Mouse (Mus musculus): Measurements from ENCODE around the gene Sult1c2. TPM values are rescaled to one million over a fixed set of nuclear protein-coding genes. Genes with fewer than 3 reads are reported as not detected.
"Not testable (repeated sequence)": the region's sequence is repeated elsewhere in the genome, so short reads cannot be mapped to it uniquely, and the experiment has no call there.

Sult1c2 gene
- polyA plus RNA-seq (2014; fragmentation: Nextera tagmentation; extraction: Ambion mirVana): not detected in 2 replicates

DNA sequence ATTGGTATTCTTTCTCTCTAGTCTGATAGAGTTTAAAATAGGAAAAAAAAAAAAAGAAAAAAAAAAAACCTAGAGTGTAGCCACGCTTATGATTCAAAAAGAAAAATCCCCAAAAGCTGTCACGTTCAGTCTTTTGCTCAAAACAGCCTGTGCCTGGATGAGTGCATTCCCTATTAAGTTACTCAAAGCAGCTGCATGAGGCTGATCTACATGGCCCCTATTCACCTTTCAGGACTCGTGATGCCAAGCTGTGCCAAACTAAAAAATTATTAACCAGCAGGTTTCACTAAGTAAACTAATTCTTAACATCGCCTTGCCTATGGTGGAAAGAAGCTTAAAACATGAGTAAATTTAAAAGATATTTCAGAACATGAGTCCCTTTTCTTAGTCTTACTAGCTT lies at the start of gene Sult1c2:
Gene Sult1c2, minus strand, starts transcription at position 134 of the 400 bp plus-strand sequence.
- Histone ChIP-seq H3K27ac (replicated peaks; ENCODE audit: low read depth, low read length) (no peak within 1 kb of the TSS), H3K36me3 (ENCODE audit: control insufficient read depth, insufficient read depth, low read length) (no peaks in the 10 kb centered on the region), H3K4me2 (ENCODE audit: low read depth, severe bottlenecking) (no peak within 1 kb of the TSS), H3K9me3 (ENCODE audit: control insufficient read depth, low read length) (no peaks in the 10 kb centered on the region), H3K9ac (ENCODE audit: low read length) (no peak within 1 kb of the TSS), H3K4me3 (ENCODE audit: low read depth, low read length) (no peak within 1 kb of the TSS), H3K4me1 (ENCODE audit: control insufficient read depth, insufficient read depth, low read length) (no peaks in the 10 kb centered on the region), H3K27me3 (ENCODE audit: control insufficient read depth, insufficient read depth, low read length) (no peaks in the 10 kb centered on the region)
- WGBS: 84% methylated on average over 4 of the region's 4 CpGs
- no peak for DNase-seq (ENCODE audit: low spot score)
- no peak for ATAC-seq (ENCODE audit: insufficient number of reproducible peaks, low FRiP score, low TSS enrichment, low read depth)

- H3K27me3 ChIP-seq (ENCODE audit: control insufficient read depth, insufficient read depth, low read length); DNase-seq (ENCODE audit: low spot score); H3K4me3 ChIP-seq (ENCODE audit: low read depth, low read length); ATAC-seq (ENCODE audit: insufficient number of reproducible peaks, low FRiP score, low TSS enrichment, low read depth); H3K9me3 ChIP-seq (ENCODE audit: control insufficient read depth, low read length); H3K9ac ChIP-seq (ENCODE audit: low read length); H3K4me2 ChIP-seq (ENCODE audit: low read depth, severe bottlenecking); H3K36me3 ChIP-seq (ENCODE audit: control insufficient read depth, insufficient read depth, low read length); H3K4me1 ChIP-seq (ENCODE audit: control insufficient read depth, insufficient read depth, low read length); H3K27ac ChIP-seq (replicated peaks; ENCODE audit: low read depth, low read length): not testable (repeated sequence)
- WGBS: 89% methylated on average over 7 of the region's 7 CpGs
Observed at GRCm38 (mm10) chr17:53879006-53879675, 33.0 kb upstream of the Sult1c2 start.

DNA sequence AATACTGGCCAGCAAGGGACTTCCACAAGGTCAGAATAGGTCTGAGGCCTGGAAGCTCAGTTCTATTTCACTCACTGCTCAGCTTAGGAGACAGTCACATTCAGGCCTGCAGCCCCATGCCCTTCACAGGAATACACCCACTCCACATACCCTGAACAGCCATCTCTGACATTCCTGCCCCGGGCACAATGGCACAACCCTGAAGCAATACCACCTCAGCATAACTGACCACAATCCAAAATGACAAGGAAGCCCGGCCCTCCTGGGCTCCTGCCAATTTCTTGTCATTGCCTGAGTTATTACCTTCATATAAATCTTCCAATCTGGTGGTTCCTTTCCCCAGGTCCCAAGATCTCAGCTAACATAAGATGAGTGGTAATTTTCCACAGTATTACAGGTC lies 28.3 kb upstream of the Sult1c2 start:
- 90% methylated on average over 2 of the region's 2 CpGs for WGBS
- no peak overlapping the region for H3K9ac ChIP-seq (ENCODE audit: low read length)
- H3K4me2 ChIP-seq (ENCODE audit: low read depth, severe bottlenecking): no peak overlapping the region
- no peak overlapping the region for H3K4me3 ChIP-seq (ENCODE audit: low read depth, low read length)
- ATAC-seq (ENCODE audit: insufficient number of reproducible peaks, low FRiP score, low TSS enrichment, low read depth) (no peak), DNase-seq (ENCODE audit: low spot score) (no peak)
- H3K27me3 ChIP-seq (ENCODE audit: control insufficient read depth, insufficient read depth, low read length): no peaks in the 10 kb centered on the region
- no peaks in the 10 kb centered on the region for H3K36me3 ChIP-seq (ENCODE audit: control insufficient read depth, insufficient read depth, low read length)
- no peak overlapping the region for H3K27ac ChIP-seq (replicated peaks; ENCODE audit: low read depth, low read length)
- no peaks in the 10 kb centered on the region; the same call in 1 of the 2 replicates for H3K9me3 ChIP-seq (ENCODE audit: control insufficient read depth, low read length)
- H3K4me1 ChIP-seq (ENCODE audit: control insufficient read depth, insufficient read depth, low read length): no peaks in the 10 kb centered on the region

DNA sequence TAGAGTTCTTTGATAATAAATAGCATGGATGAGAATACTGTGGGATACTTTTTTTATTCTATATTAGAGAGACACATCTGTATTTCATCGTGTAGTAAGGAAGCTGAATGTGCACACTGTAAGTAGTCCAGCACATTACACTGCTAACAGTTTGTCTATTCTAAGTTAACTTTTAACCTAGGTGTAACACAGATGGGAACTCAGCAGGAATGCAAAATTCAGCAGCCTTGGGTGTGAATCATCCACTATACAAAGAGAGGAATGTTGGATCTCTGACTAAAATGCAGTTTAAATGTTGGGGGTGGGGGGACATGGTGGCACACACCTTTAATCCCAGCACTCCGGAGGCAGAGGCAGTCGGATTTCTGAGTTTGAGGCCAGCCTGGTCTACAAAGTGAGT lies 26.1 kb upstream of the Sult1c2 start:
- Histone ChIP-seq H3K4me3 (ENCODE audit: low read depth, low read length) (no peak overlapping the region), H3K27ac (replicated peaks; ENCODE audit: low read depth, low read length) (no peak overlapping the region)

GRCm38 (mm10) chr17:53869931-53870330 lies 23.8 kb upstream of the Sult1c2 start:
- no peak overlapping the region for H3K9ac ChIP-seq (ENCODE audit: low read length)
- no peak overlapping the region for H3K4me3 ChIP-seq (ENCODE audit: low read depth, low read length)
- DNase-seq (ENCODE audit: low spot score) (no peak), ATAC-seq (ENCODE audit: insufficient number of reproducible peaks, low FRiP score, low TSS enrichment, low read depth) (no peak)
- no peak overlapping the region for H3K27ac ChIP-seq (replicated peaks; ENCODE audit: low read depth, low read length)
- no peaks in the 10 kb centered on the region for H3K27me3 ChIP-seq (ENCODE audit: control insufficient read depth, insufficient read depth, low read length)
- H3K4me1 ChIP-seq (ENCODE audit: control insufficient read depth, insufficient read depth, low read length): no peaks in the 10 kb centered on the region
- no peak overlapping the region for H3K4me2 ChIP-seq (ENCODE audit: low read depth, severe bottlenecking)
- no peaks in the 10 kb centered on the region for H3K9me3 ChIP-seq (ENCODE audit: control insufficient read depth, low read length)
- H3K36me3 ChIP-seq (ENCODE audit: control insufficient read depth, insufficient read depth, low read length): no peaks in the 10 kb centered on the region

More for the DNA sequence above, 26.1 kb upstream of the Sult1c2 start:
- H3K9ac ChIP-seq (ENCODE audit: low read length): no peak overlapping the region
- no peak overlapping the region for H3K4me2 ChIP-seq (ENCODE audit: low read depth, severe bottlenecking)
- ATAC-seq (ENCODE audit: insufficient number of reproducible peaks, low FRiP score, low TSS enrichment, low read depth): no peak
- no peaks in the 10 kb centered on the region for H3K4me1 ChIP-seq (ENCODE audit: control insufficient read depth, insufficient read depth, low read length)
- no peaks in the 10 kb centered on the region for H3K36me3 ChIP-seq (ENCODE audit: control insufficient read depth, insufficient read depth, low read length)
- 83% methylated on average over 3 of the region's 3 CpGs for WGBS
- H3K9me3 ChIP-seq (ENCODE audit: control insufficient read depth, low read length): no peaks in the 10 kb centered on the region
- no peaks in the 10 kb centered on the region for H3K27me3 ChIP-seq (ENCODE audit: control insufficient read depth, insufficient read depth, low read length)
- no peak for DNase-seq (ENCODE audit: low spot score)

DNA sequence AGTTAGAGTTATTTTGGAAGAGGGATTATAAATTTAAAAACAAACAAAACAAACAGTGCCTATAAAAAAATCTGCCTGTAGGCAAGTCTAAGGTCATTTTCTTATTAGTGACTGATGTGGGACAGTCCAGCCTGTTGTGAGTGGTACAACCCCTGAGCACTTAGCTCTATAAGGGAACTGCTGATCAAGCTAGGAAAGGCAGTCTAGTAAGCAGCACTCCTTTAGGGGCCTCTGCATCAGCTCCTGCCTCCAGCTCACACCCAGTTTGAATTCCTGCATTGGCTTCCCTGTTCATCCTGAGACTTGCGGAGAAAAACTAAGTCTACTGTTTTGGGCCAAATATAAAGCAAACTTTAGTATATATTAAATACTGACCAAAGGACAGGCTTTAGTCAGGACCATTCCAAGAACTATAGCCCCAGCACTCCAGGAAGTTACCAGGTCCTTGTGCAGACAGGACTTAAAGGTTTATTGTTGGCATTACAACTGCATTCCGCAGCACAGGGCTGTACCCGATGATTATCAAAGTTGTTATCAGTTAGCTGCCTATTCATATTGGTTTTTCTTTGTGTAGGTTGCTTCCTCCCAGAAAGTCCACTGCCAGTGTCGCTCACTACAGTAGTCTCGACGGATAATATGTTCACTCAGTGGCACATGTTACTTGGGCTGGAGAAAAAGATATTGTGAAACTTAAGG lies 19.3 kb upstream of the Sult1c2 start:
- no peak for DNase-seq (ENCODE audit: low spot score)
- no peaks in the 10 kb centered on the region for H3K36me3 ChIP-seq (ENCODE audit: control insufficient read depth, insufficient read depth, low read length)
- H3K4me1 ChIP-seq (ENCODE audit: control insufficient read depth, insufficient read depth, low read length): no peaks in the 10 kb centered on the region
- H3K9me3 ChIP-seq (ENCODE audit: control insufficient read depth, low read length): no peaks in the 10 kb centered on the region
- ATAC-seq (ENCODE audit: insufficient number of reproducible peaks, low FRiP score, low TSS enrichment, low read depth): no peak
- H3K9ac ChIP-seq (ENCODE audit: low read length): no peak overlapping the region
- no peaks in the 10 kb centered on the region for H3K27me3 ChIP-seq (ENCODE audit: control insufficient read depth, insufficient read depth, low read length)
- H3K4me3 ChIP-seq (ENCODE audit: low read depth, low read length): no peak overlapping the region
- WGBS: 87% methylated on average over 6 of the region's 6 CpGs
- H3K27ac ChIP-seq (replicated peaks; ENCODE audit: low read depth, low read length): no peak overlapping the region
- H3K4me2 ChIP-seq (ENCODE audit: low read depth, severe bottlenecking): no peak overlapping the region

GRCm38 (mm10) chr17:53860548-53860947 lies 14.4 kb upstream of the Sult1c2 start:
- Histone ChIP-seq H3K4me2 (ENCODE audit: low read depth, severe bottlenecking) (no peak overlapping the region), H3K27me3 (ENCODE audit: control insufficient read depth, insufficient read depth, low read length) (no peaks in the 10 kb centered on the region), H3K27ac (replicated peaks; ENCODE audit: low read depth, low read length) (no peak overlapping the region), H3K4me3 (ENCODE audit: low read depth, low read length) (no peak overlapping the region), H3K9me3 (ENCODE audit: control insufficient read depth, low read length) (no peaks in the 10 kb centered on the region), H3K9ac (ENCODE audit: low read length) (no peak overlapping the region), H3K36me3 (ENCODE audit: control insufficient read depth, insufficient read depth, low read length) (no peaks in the 10 kb centered on the region), H3K4me1 (ENCODE audit: control insufficient read depth, insufficient read depth, low read length) (no peaks in the 10 kb centered on the region)
- no peak for DNase-seq (ENCODE audit: low spot score)
- no peak for ATAC-seq (ENCODE audit: insufficient number of reproducible peaks, low FRiP score, low TSS enrichment, low read depth)

DNA sequence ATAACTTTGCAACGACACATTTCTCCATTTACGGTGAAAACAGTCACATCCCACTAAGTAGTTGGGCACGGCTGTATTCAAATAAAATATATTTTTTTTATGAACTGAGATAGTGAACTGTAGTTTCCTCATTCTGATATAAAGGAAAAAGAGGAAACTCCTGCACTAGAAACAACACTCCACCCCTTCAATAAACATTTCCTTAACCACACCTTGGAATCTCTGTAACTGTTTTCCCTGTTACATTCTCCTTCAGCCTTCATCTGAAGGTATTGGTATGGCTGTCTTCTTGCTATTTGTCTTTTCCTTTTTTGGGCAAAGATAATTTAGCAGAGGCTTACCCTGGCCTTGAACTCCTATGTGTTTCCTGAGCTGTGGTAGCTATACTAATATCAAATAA lies 8.9 kb upstream of the Sult1c2 start:
- 94% methylated on average over 3 of the region's 3 CpGs for WGBS
- Histone ChIP-seq H3K9ac (ENCODE audit: low read length) (no peak overlapping the region), H3K27ac (replicated peaks; ENCODE audit: low read depth, low read length) (no peak overlapping the region), H3K4me2 (ENCODE audit: low read depth, severe bottlenecking) (no peak overlapping the region), H3K27me3 (ENCODE audit: control insufficient read depth, insufficient read depth, low read length) (no peaks in the 10 kb centered on the region), H3K36me3 (ENCODE audit: control insufficient read depth, insufficient read depth, low read length) (no peaks in the 10 kb centered on the region), H3K4me1 (ENCODE audit: control insufficient read depth, insufficient read depth, low read length) (no peaks in the 10 kb centered on the region), H3K9me3 (ENCODE audit: control insufficient read depth, low read length) (no peaks in the 10 kb centered on the region), H3K4me3 (ENCODE audit: low read depth, low read length) (no peak overlapping the region)
- DNase-seq (ENCODE audit: low spot score) (no peak), ATAC-seq (ENCODE audit: insufficient number of reproducible peaks, low FRiP score, low TSS enrichment, low read depth) (no peak)
